11 mouse cellular contexts compared by ENCODE assay signal in the genomic region with DNA sequence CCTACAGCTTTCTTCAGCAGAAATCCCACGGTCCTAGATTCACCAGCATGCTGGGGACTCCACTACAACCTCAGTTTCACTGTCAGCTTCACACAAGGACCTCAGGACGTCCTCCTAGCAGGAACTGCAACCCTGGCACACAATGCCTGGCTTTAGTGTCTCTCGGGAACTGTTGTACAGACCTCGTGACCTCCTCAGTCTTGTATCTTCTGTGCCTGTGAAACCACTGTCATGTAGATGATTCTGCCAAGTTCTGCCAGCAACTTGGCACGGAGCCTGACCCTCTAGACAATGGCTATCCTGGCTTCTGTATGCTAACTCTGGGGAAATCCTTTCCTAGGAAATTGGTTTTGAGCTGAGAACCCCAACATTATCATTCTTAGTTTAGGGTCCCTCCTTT. TPM values are rescaled to one million over a fixed set of nuclear protein-coding genes. Genes with fewer than 3 reads are reported as not detected.
A peak's percentile ranks its signal among the peaks of the same experiment; 100 is the strongest.
DNase-seq lines count a peak whose midpoint lies in the region; ATAC-seq and TF ChIP-seq lines count a peak whose summit lies in the region.
"Had no signal": no experiment of that assay in that cellular context is flagged by ENCODE, and none has a peak within 500 bp of the region (broad histone marks: within the 10 kb centered on the region; RNA-seq: fewer than 3 reads in every experiment).

No protein-coding gene starts in this region.

- H3K4me3 ChIP-seq in heart, embryonic 13.5 days, result no peak overlapping the region
- H3K4me3 ChIP-seq in thymus, adult 2 months (ENCODE audit: control insufficient read depth, insufficient read depth, low read length), result no peak overlapping the region
- H3K4me3 ChIP-seq: megakaryocyte, embryonic 14.5 days had no signal

- H3K4me2 ChIP-seq in heart, embryonic 13.5 days, result peak overlapping the region; percentile 44

- no peaks in the 10 kb centered on the region for H3K9me3 ChIP-seq in heart, embryonic 13.5 days
- H3K9me3 ChIP-seq: megakaryocyte, embryonic 14.5 days had no signal

- 0 out of 2 replicates have a peak, but pooled peaks cover 3% of the 10 kb centered on the region for H3K36me3 ChIP-seq in heart, embryonic 13.5 days
- H3K36me3 ChIP-seq in thymus, adult 2 months (ENCODE audit: control insufficient read depth, insufficient read depth, low read length), result no peaks in the 10 kb centered on the region

- peak; percentile 6 to 24 for DNase-seq in left cerebral cortex, adult 18-20 months (ENCODE audit: low spot score in 2 of 2)
- DNase-seq in left cerebral cortex, postnatal 36 days (ENCODE audit: low spot score in 2 of 2), result no peak
- peak; percentile 62 for DNase-seq in lung, postnatal 10 days
- DNase-seq in thymus, adult 2 months, result no peak
- DNase-seq in urinary bladder, postnatal 36 days (ENCODE audit: low spot score in 2 of 2), result no peak

- intact Hi-C loops in left cerebral cortex, postnatal 36 days (cut with DNase I), result no loop called here

- H3K27ac ChIP-seq in heart, embryonic 13.5 days (replicated peaks), result peak overlapping the region; percentile 93
- no peak overlapping the region for H3K27ac ChIP-seq in thymus, adult 2 months (ENCODE audit: control insufficient read depth, insufficient read depth, low read length)

- 26% methylated on average over 5 of the region's 5 CpGs for WGBS in heart, embryonic 13.5 days
- WGBS in thymus, adult 2 months, result 73% methylated on average over 5 of the region's 5 CpGs

- TF ChIP-seq POLR2A in thymus, adult 2 months (IDR thresholded peaks at IDR 0.05; ENCODE audit: control insufficient read depth, extremely low read depth, insufficient read depth, low read length, poor library complexity), result no peak

- H3K9ac ChIP-seq in heart, embryonic 13.5 days, result peak overlapping the region; percentile 64

- TF ChIP-seq CTCF in thymus, adult 2 months (IDR thresholded peaks at IDR 0.05; ENCODE audit: borderline replicate concordance, control insufficient read depth, extremely low read depth, insufficient read depth, low read length, poor library complexity), result no peak

- peaks cover 81% of the 10 kb centered on the region for H3K4me1 ChIP-seq in heart, embryonic 13.5 days
- no peaks in the 10 kb centered on the region for H3K4me1 ChIP-seq in thymus, adult 2 months (replicated peaks; ENCODE audit: control insufficient read depth, insufficient read depth, low read length)

- H3K27me3 ChIP-seq in heart, embryonic 13.5 days (replicated peaks), result no peaks in the 10 kb centered on the region
- H3K27me3 ChIP-seq in thymus, adult 2 months (ENCODE audit: control insufficient read depth, insufficient read depth, low read length), result no peaks in the 10 kb centered on the region

- ATAC-seq in cerebellum, adult (ENCODE audit: insufficient number of reproducible peaks, low FRiP score, low TSS enrichment), result peak; percentile 75
- no peak for ATAC-seq in heart, embryonic 13.5 days (ENCODE audit: extremely low read depth, insufficient number of reproducible peaks, low FRiP score, low TSS enrichment)
- ATAC-seq in granulocyte monocyte progenitor cell, adult 5-6 weeks (replicated peaks; ENCODE audit: poor library complexity, severe bottlenecking), result no peak
- ATAC-seq: intestine, postnatal 0 days had no signal

RNA-seq across cellular contexts. Expression of a gene that starts 14.4 kb away (rescaled TPM):
- total RNA-seq in left cerebral cortex, adult 18-20 months (2021), result 10 to 100 TPM; 31.0 to 32.0 TPM
- total RNA-seq in left cerebral cortex, postnatal 36 days (2021), result 10 to 100 TPM; 33.3 to 33.4 TPM
- 30.5 and 33.9 TPM in 2 replicates for polyA plus RNA-seq in heart, embryonic 13.5 days (2015; fragmentation: Nextera tagmentation; extraction: Ambion mirVana)
- polyA plus RNA-seq in thymus, adult 2 months (2012; rRNA removed), result 0.89 and 1.7 TPM in 2 replicates
- 0.43 TPM in 1 of 2 replicates, not detected in the other for total RNA-seq in granulocyte monocyte progenitor cell, adult 5-6 weeks (2014; fragmentation: Nextera tagmentation)
- total RNA-seq in granulocyte monocyte progenitor cell, adult 5-6 weeks (2017), result 0.04 and 0.05 TPM in 2 replicates
- total RNA-seq: MEL had no signal

Comparison
In these comparisons a context has a peak if more than half of its experiments do, and no peak if none do; other contexts are left out.
1. DNase-seq: peak in left cerebral cortex, adult 18-20 months (2 of 2) and lung, postnatal 10 days (single experiment); none in left cerebral cortex, postnatal 36 days (0 of 2), thymus, adult 2 months (single experiment) and urinary bladder, postnatal 36 days (0 of 2).
2. RNA of a gene that starts 14.4 kb away (total RNA-seq): 33.3 to 33.4 TPM in left cerebral cortex, postnatal 36 days and 31.0 to 32.0 TPM in left cerebral cortex, adult 18-20 months; 0.04 to 0.43 TPM in granulocyte monocyte progenitor cell, adult 5-6 weeks; every median in the first group is over 10 times any median in the second.